Mouse (Mus musculus) brown adipose tissue, adult 24 weeks (tissue): ENCODE results near the gene Mapk11. TPM values are rescaled to one million over a fixed set of nuclear protein-coding genes. Genes with fewer than 3 reads are reported as not detected.

ENCODE experiments used
- H3K27ac ChIP-seq: fragments of 200-500 bp; replicated peaks from 2 replicates; pipeline ENCODE4 v1.5.1; 2012; ENCODE audit warnings: low read depth, mild to moderate bottlenecking, low read length
- H3K4me1 ChIP-seq: fragments of 200-500 bp; 2 replicates; pipeline ENCODE4 v1.6.1; 2012; ENCODE audit warnings: low read length, mixed read lengths; ENCODE audit not compliant: control insufficient read depth, insufficient read depth, insufficient read length
- H3K4me3 ChIP-seq: fragments of 200-500 bp; 2 replicates; pipeline ENCODE4 v1.5.1; 2012; ENCODE audit warnings: low read depth, mild to moderate bottlenecking, low read length, moderate library complexity; ENCODE audit not compliant: insufficient read depth
- polyA plus RNA-seq: library from polyadenylated mRNA; stranded (reverse); fragments of >200 nt; gene quantifications from 2 replicates; pipeline ENCODE4 v1.2.4, GENCODE M21; 2012; ENCODE audit not compliant: missing spikeins, insufficient read depth, insufficient read length

Mapk11 gene
- polyA plus RNA-seq, 1 experiment = 1.1 TPM

GRCm38 (mm10) chr15:89122649-89123366 lies 26.6 kb downstream of the Mapk11 start, which contains the start of gene Tubgcp6:
Gene Tubgcp6 (minus strand): TSS chr15:89123112.
- no peak within 1 kb of the TSS for H3K27ac ChIP-seq
- H3K4me3 ChIP-seq = peak within 1 kb of the TSS; percentile 88
- H3K4me1 ChIP-seq = peaks cover 18% of the 10 kb centered on the region

GRCm38 (mm10) chr15:89118007-89118406 lies 31.4 kb downstream of the Mapk11 start:
- Histone ChIP-seq H3K4me1 (peaks cover 8% of the 10 kb centered on the region), H3K4me3 (no peak overlapping the region), H3K27ac (no peak overlapping the region)

- no peak overlapping the region for H3K4me3 ChIP-seq
Observed at GRCm38 (mm10) chr15:89110147-89110546, 39.3 kb downstream of the Mapk11 start.

GRCm38 (mm10) chr15:89106976-89107375 lies 42.5 kb downstream of the Mapk11 start:
- Histone ChIP-seq H3K4me3 (no peak overlapping the region), H3K4me1 (no peaks in the 10 kb centered on the region), H3K27ac (no peak overlapping the region)

More at GRCm38 (mm10) chr15:89110147-89110546, 39.3 kb downstream of the Mapk11 start:
- Histone ChIP-seq H3K27ac (no peak overlapping the region), H3K4me1 (no peaks in the 10 kb centered on the region)

GRCm38 (mm10) chr15:89106073-89106472 lies 43.4 kb downstream of the Mapk11 start:
- Histone ChIP-seq H3K27ac (no peak overlapping the region), H3K4me1 (no peaks in the 10 kb centered on the region), H3K4me3 (no peak overlapping the region)

- Histone ChIP-seq H3K4me3 (no peak overlapping the region), H3K4me1 (no peaks in the 10 kb centered on the region), H3K27ac (no peak overlapping the region)
Observed at GRCm38 (mm10) chr15:89104425-89104824, 45.0 kb downstream of the Mapk11 start.

GRCm38 (mm10) chr15:89103921-89104320 lies 45.5 kb downstream of the Mapk11 start:
- Histone ChIP-seq H3K4me1 (no peaks in the 10 kb centered on the region), H3K4me3 (no peak overlapping the region), H3K27ac (no peak overlapping the region)

- H3K27ac ChIP-seq = no peak overlapping the region
- H3K4me1 ChIP-seq = no peaks in the 10 kb centered on the region
- H3K4me3 ChIP-seq = no peak overlapping the region
Observed at GRCm38 (mm10) chr15:89102646-89103045, 46.8 kb downstream of the Mapk11 start.

- no peak overlapping the region for H3K4me3 ChIP-seq
- H3K4me1 ChIP-seq = no peaks in the 10 kb centered on the region
- H3K27ac ChIP-seq = no peak overlapping the region
Observed at GRCm38 (mm10) chr15:89100823-89101222, 48.6 kb downstream of the Mapk11 start.

GRCm38 (mm10) chr15:89098616-89099015 lies 50.8 kb downstream of the Mapk11 start:
- no peak overlapping the region for H3K4me3 ChIP-seq
- no peaks in the 10 kb centered on the region for H3K4me1 ChIP-seq
- no peak overlapping the region for H3K27ac ChIP-seq

- H3K4me3 ChIP-seq = no peak overlapping the region
Observed at GRCm38 (mm10) chr15:89097450-89097849, 52.0 kb downstream of the Mapk11 start.

More at GRCm38 (mm10) chr15:89097450-89097849, 52.0 kb downstream of the Mapk11 start:
- Histone ChIP-seq H3K27ac (no peak overlapping the region), H3K4me1 (no peaks in the 10 kb centered on the region)

Other genes with a start within 250 kb of the Mapk11 start
- gene Ttll8, start 195.2 kb downstream of the Mapk11 start, polyA plus RNA-seq = not detected in 2 replicates
- not detected in 2 replicates for gene Mlc1, start 170.6 kb downstream of the Mapk11 start, polyA plus RNA-seq
- gene Mov10l1, start 166.7 kb downstream of the Mapk11 start, polyA plus RNA-seq = not detected in 2 replicates
- not detected in 2 replicates for gene Panx2, start 89.9 kb downstream of the Mapk11 start, polyA plus RNA-seq
- 20.4 and 23.3 TPM in 2 replicates for gene Trabd, start 74.5 kb downstream of the Mapk11 start, polyA plus RNA-seq
- 26.1 and 34.7 TPM in 2 replicates for gene Selenoo, start 60.5 kb downstream of the Mapk11 start, polyA plus RNA-seq
- gene Tubgcp6, start 26.5 kb downstream of the Mapk11 start, polyA plus RNA-seq = 3.9 and 6.1 TPM in 2 replicates
- 4.6 and 6.8 TPM in 2 replicates for gene Hdac10, start 20.9 kb downstream of the Mapk11 start, polyA plus RNA-seq
- 6.6 and 7.5 TPM in 2 replicates for gene Mapk12, start 8.9 kb downstream of the Mapk11 start, polyA plus RNA-seq
- gene Plxnb2, start 31.2 kb upstream of the Mapk11 start, polyA plus RNA-seq = 5.4 and 7.5 TPM in 2 replicates
- 1.8 and 2.2 TPM in 2 replicates for gene Dennd6b, start 46.9 kb upstream of the Mapk11 start, polyA plus RNA-seq
- gene Ppp6r2, start 61.9 kb upstream of the Mapk11 start, polyA plus RNA-seq = 23.0 and 25.7 TPM in 2 replicates
- gene Sbf1, start 165.7 kb upstream of the Mapk11 start, polyA plus RNA-seq = 23.6 and 24.4 TPM in 2 replicates
- gene Adm2, start 173.1 kb upstream of the Mapk11 start, polyA plus RNA-seq = not detected in 2 replicates
- not detected in 2 replicates for gene Miox, start 184.8 kb upstream of the Mapk11 start, polyA plus RNA-seq
- 10.6 and 12.7 TPM in 2 replicates for gene Lmf2, start 206.0 kb upstream of the Mapk11 start, polyA plus RNA-seq
- gene Ncaph2, start 206.1 kb upstream of the Mapk11 start, polyA plus RNA-seq = 59.3 and 60.2 TPM in 2 replicates
- gene Sco2, start 224.2 kb upstream of the Mapk11 start, polyA plus RNA-seq = 22.7 and 24.0 TPM in 2 replicates
- gene Tymp, start 227.4 kb upstream of the Mapk11 start, polyA plus RNA-seq = 0.55 TPM in 1 of 2 replicates, not detected in the other
- not detected in 2 replicates for gene Odf3b, start 229.7 kb upstream of the Mapk11 start, polyA plus RNA-seq
- not detected in 2 replicates for gene Klhdc7b, start 235.3 kb upstream of the Mapk11 start, polyA plus RNA-seq